Mouse (Mus musculus): ENCODE data around the gene Ttc30a2. TPM values are rescaled to one million over a fixed set of nuclear protein-coding genes. Genes with fewer than 3 reads are reported as not detected.
A peak's percentile ranks its signal among the peaks of the same experiment; 100 is the strongest.
"Not testable (repeated sequence)": the region's sequence is repeated elsewhere in the genome, so short reads cannot be mapped to it uniquely, and the experiment has no call there.

The Ttc30a2 gene
- total RNA-seq, 4 experiments from 2014 or later: 0.20 to 0.59 (median 0.28) TPM

DNA sequence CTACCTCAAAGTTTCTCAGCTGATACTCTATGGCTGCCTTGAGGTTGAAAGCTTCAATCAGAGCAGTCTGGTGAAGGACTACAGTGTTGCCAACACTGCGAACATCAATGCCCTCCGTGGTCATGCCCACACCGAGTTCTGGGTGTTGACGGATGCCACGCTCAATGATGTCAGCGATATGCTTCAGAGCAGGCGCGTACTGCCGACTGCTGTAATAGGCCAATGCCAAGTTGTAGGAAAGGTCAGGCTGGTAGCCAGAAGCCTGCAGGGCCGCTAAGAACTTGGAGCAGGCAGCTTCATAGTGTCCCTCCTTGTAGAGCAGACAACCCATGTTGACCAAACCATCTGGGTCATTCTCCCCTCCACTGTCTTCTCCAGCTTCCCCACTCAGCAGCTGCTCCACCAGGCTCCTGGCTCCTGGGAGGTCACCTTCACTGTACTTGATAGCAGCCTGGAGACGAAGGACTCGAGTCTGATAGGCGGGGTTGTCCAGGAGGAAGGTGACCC, 3.0 kb upstream of the Ttc30a2 start:
- DNase-seq: not testable (repeated sequence)

- DNase-seq: not testable (repeated sequence)
Observed at GRCm38 (mm10) chr2:75976070-75976469, 1.9 kb downstream of the Ttc30a2 start.

- no peak for DNase-seq
Observed at GRCm38 (mm10) chr2:75974131-75974530, 3.8 kb downstream of the Ttc30a2 start.

- peak; percentile 63 for DNase-seq
Observed at GRCm38 (mm10) chr2:75964972-75965371, 13.0 kb downstream of the Ttc30a2 start.

DNA sequence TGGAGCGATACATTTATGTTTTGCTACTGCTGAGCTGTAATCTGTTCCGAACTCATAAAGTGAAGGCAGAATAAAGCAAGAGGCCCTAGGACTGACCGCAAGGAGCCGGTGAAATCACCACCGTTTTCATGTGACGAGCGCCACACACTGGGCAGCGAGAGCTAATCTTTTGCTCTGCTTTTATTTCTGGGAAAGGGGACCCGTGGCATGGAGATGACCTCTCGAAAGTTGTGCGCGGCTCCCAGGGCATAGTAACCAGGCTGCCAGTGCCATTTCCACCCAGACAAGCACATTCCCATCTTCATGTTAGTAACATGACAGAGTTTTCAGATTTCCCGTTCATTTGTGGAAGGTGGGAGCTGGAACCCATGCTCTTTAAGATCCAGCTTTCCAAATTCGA, 13.5 kb downstream of the Ttc30a2 start:
- peak; percentile 75 for DNase-seq

DNA sequence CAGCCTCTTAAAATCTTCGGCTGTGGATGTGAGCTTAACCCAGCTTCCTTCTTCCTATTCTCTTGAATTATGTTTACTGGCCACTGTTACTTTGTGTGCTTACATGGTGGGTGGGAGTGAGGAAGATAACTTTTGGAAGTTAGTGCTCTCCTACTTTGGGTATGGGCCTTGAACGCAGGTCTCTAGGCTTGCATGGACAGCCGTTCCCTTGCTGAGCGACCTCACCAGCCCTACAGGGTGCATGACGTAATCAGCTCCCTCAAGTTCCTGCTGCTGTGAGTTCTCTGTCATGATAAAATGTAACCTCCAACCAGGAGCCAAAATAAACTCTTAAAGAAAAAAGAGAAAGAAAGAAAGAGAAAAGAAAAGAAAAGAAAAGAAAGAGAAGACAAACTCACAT, 13.9 kb downstream of the Ttc30a2 start:
- DNase-seq: no peak

DNA sequence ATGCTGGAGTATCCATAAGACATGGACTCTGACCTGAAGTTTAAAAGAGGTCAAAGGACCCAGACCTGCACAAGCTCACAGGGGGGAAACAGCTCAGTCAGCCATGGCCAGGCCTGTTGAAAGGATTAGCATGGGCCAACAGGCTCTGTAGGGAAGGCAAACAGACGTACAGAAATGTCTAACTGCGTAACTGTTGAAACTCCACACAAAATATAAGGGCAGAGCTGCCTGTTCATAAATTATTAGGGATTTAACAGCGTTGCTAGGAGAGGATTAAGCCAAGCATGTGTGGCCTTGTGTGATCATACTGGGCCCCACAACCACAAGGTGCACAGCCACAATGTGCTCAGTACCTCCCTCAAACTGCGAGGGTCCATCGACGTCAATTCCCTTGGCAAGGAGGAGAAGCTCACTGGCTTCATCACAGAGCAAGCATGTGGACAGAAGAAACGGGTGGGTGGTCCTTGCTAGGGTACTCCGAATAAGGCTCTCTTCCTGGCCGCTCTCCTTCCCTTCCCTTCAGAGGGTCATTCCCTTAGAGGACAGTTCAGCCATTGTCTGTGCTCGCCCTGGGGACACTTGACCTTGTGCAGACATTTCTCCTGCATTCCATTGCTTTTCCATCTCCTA, 14.6 kb downstream of the Ttc30a2 start:
- no peak for DNase-seq

DNA sequence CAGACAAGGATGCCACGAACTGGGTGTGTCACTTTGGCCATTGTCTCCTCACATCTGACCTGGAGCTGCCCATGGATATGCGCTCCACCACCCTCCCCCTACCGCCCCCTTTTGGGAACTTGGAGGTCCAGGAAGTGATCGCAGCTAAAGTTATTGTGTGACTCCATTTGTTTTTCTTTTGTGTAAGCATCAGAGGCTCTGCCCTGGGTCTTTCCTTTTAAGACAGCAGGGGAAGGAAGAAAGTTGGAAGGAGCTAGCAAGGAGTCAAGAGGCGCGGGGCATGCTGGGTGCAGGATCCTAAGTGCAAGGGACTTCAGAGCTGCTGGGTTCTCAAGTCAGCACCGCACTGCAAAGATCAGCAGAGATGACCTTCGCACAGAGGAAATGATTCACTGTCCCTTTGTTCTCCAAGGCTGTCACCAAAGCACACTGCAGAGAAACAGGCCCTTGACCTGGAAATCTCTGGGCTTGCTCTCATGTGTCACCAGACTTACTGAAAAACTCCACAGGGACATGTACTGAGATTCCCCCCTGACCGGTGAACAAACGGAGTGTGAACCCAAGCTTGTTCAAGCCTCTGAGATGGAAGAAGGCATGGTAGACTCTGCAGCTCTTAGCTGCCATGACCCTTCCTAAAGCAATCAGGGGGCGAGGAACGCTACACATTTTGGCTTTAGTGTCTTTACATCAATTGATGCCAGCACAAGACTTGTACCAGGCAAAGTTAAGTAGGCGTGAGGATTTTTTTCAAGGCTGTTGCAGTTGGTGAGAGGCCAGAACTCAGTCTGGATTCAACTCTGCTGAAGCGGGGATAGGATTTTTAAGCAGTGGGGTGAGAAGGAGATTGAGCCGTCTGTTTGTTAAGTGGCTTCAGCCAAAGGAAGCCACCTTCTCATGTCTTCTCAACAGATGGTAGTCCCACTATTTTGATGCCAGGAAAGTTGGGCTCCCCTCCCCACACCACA, 17.3 kb downstream of the Ttc30a2 start:
- DNase-seq: peak; percentile 87

DNA sequence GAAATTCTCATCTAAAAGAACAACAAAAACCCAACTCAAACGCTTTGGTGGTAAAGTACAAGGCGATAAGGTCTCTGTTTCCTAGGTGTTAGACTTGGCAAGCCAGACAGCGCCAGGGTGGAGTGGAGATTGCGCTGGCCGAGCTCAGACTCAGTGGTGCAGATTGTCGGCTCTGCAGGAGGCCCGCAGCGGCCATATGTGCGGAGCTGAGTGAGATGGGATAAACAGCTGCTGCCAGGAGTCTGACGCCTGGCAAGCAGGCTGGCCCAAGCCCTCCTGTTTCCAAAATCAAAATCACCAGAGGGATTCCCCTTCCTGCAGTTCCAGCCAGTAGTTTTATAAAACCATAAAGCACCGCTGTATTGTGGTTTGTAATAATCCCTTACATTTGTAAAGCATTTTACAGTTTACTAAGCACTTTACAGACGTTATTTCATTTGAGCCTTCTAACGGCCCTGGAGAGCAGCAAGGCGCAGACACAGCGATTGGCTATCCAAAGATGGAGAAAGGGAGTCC, 18.1 kb downstream of the Ttc30a2 start:
- DNase-seq: no peak

- DNase-seq: no peak
Observed at GRCm38 (mm10) chr2:75959183-75959849, 18.7 kb downstream of the Ttc30a2 start.

- no peak for DNase-seq
Observed at GRCm38 (mm10) chr2:75955709-75956108, 22.3 kb downstream of the Ttc30a2 start.

DNA sequence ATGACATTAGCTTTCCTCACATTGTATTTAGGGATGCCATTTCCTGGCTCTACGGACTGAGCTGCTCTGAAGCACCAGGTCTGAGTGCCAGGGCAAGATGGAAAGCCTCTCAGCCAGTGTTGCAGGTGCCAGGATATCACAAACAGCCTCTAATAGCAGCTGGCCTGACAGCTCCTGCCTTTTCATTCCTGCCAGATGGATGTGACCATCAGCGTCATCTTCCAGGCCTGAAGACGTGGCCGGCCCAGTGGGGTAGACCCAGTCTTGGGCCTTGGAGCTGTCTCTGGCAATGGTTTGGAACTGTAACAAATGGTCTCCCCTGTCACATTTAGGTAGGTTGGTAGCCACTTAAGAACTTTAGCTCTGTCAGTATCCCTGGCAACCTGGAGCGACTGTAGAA, 24.6 kb downstream of the Ttc30a2 start:
- DNase-seq: no peak

DNA sequence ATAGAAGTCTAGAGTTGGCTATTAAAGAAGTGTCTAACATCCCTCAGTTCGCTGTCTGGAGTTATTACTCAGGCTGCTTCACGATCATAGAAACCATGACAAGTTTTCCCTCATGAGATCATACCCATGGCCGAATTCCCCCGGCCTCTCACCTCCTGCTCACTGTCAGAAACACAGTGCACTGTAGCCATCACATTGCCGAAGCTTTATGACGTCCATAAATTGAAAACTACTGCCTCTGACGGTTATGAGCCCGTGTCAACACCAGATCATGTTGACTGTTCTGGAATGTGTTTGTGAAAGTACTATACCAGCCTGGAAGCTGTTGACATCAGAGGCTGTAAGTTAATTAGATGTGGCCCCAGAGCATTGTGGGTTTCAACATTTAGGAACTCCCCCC, 27.3 kb downstream of the Ttc30a2 start:
- DNase-seq: no peak

GRCm38 (mm10) chr2:75938117-75939063, 39.6 kb downstream of the Ttc30a2 start, which contains the start of gene Ttc30b:
Ttc30b (minus strand) TSS chr2:75938585.
- DNase-seq: peak; percentile 66

GRCm38 (mm10) chr2:75937520-75938116, 40.4 kb downstream of the Ttc30a2 start:
- not testable (repeated sequence) for DNase-seq

GRCm38 (mm10) chr2:75936685-75937084, 41.3 kb downstream of the Ttc30a2 start:
- DNase-seq: not testable (repeated sequence)

DNA sequence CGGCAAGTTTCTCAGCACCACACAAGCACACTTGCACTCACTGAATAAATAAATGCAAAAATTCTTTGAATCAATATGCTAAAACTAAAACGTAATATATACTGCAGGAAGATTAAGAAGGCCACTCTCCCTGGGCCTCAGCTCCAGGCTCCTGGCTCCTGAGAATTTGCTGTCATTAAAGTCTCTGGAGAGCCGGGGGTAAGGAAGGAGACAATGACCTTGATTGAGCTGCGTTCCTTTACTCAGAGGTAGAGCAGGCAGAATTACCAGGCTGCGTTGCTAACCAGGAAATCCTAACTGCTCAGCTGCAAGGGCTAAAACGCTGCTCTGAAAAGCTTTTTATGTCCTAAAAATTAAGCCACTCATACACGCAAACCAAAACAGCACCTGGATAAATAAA, 44.4 kb downstream of the Ttc30a2 start:
- no peak for DNase-seq

GRCm38 (mm10) chr2:75930941-75931340, 47.0 kb downstream of the Ttc30a2 start:
- DNase-seq: no peak

DNA sequence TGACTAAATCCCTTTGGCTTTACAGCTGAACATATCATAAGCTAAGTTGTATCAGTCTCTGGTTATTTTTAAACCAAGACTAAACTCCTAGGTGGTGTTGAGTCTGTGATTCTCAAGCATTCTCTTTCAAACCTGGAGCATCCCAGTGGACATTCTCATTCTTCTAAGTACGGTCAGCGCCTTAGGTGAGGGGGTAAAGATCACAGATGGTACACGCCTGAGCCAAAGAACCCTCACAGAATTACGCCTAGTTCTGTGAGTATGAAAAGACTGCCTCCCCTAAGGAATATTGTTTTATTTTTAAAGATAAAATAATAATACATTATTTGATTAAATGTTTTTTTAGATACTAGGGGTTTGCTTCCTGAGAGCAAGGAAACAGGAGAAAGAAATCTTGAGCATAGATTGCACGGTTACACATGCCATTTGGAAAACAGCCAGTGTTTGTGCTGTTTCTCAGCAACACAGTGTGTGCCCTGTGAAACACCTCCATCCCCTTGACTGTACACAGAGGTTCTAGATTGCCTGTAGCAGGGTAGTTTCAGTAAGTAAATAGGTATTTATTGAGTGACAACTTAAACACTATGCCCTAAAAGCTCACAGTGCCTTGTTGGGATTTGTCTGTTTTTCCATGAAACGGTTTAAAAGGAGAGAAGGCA, 48.1 kb downstream of the Ttc30a2 start:
- no peak for DNase-seq

DNA sequence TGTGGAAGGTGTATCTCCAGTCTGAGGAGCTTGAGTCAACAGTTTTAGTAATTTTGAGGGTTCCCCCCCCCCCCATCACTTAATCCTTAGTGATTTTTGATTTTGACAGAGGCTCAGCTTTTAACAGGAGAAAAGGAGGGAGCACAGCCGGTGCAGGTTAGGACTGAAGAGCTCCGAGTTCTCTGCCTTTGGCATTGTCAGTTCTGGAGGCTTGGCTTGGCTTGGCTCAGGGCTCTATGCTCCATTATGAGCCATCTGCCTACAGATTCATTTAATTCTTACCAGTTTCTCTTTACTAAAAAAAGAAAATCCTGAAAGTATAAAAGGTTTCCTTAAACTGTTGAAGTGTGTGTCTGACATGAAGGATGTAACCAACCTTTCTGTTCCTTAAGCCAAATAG, 48.8 kb downstream of the Ttc30a2 start:
- DNase-seq: no peak

All from adrenal gland, adult 8-10 months (tissue).